Mouse (Mus musculus): ENCODE measurements around the gene Nmt1. TPM values are rescaled to one million over a fixed set of nuclear protein-coding genes. Genes with fewer than 3 reads are reported as not detected.

Nmt1 gene
- polyA plus RNA-seq, 1 experiment from 2014 or later = 56.8 TPM

DNA sequence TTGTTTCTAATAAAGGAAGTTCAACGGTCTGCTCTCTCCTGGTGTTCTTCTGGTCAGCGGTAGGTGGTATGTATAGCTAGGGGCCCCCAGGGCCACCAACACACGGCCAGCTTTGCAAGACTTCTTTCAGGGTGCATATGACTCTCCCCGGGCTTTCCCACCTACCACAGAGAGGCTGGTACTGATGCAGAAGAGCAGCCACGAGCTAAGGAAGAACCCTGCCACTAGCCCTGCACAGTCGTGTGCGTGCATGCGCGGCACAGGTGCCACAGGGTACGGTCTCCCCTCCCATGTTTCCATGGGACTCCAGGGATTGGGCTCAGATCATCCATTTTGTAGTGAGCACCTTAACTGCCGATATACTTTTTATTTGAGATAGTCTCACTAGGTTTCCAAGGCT is 40.9 kb downstream of the Nmt1 start:
- Histone ChIP-seq H3K27me3 (no peaks in the 10 kb centered on the region), H3K4me3 (no peak overlapping the region), H3K4me2 (no peak overlapping the region), H3K9me3 (no peaks in the 10 kb centered on the region), H3K36me3 (peaks cover 45% of the 10 kb centered on the region), H3K9ac (no peak overlapping the region), H3K27ac (no peak overlapping the region), H3K4me1 (peaks cover 16% of the 10 kb centered on the region)
- no peak for ATAC-seq (ENCODE audit: borderline replicate concordance, extremely low read depth, low FRiP score, low TSS enrichment)
- WGBS = 90% methylated on average over 11 of the region's 11 CpGs

DNA sequence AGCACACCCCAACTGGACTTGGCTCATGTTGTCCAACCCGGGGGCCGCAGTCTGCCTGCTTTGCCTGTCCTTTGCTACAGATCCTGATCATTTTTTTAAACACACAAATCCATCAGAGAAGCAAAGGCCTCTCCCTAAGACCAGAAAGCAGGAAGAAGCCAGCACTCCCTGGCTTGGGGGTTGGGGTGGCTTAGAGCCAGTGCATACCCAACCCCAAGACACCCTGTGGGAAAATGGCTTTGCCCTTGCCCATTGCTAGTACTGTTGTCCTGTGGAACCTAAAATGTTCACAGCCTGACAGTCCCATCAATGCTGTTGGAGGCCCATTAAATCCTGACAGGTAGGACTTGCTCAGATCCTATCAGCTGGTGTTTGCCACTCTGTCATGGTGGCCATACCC is 41.7 kb downstream of the Nmt1 start:
- Histone ChIP-seq H3K27ac (no peak overlapping the region), H3K9ac (no peak overlapping the region), H3K36me3 (peaks cover 36% of the 10 kb centered on the region), H3K4me3 (no peak overlapping the region), H3K4me1 (peaks cover 22% of the 10 kb centered on the region), H3K27me3 (no peaks in the 10 kb centered on the region), H3K4me2 (no peak overlapping the region), H3K9me3 (no peaks in the 10 kb centered on the region)
- no peak for ATAC-seq (ENCODE audit: borderline replicate concordance, extremely low read depth, low FRiP score, low TSS enrichment)
- WGBS = 88% methylated on average over 2 of the region's 2 CpGs

DNA sequence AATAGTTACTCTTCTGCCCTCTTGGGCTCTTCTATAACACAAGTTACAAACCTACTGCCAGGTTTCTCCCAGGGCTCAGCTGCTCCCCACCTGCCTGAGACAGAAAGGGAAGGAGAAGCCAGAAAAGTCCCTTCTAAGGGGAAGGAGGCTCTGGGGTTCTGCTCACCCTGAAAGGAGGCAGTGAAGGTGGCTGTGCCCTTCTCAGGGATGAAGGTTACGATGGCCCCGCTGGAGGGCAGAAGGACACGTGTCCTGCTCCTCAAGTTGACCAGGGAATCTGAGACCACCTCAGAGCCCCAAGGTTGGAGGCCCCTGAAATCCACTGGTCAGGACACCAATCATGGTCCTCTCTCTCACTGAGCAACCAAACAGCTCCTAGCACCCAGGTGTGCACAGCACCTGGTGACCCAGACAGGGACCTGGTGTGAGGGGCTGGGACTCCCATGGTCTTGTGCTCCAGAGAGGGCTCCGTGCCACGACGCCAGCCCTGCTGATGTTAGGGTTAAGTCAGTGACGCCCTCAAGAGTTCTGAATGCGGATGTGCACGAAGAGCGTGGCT is 42.4 kb downstream of the Nmt1 start:
- H3K4me3 ChIP-seq = no peak overlapping the region
- peaks cover 28% of the 10 kb centered on the region for H3K4me1 ChIP-seq
- ATAC-seq (ENCODE audit: borderline replicate concordance, extremely low read depth, low FRiP score, low TSS enrichment) = no peak
- no peak overlapping the region for H3K27ac ChIP-seq
- no peaks in the 10 kb centered on the region for H3K9me3 ChIP-seq
- H3K36me3 ChIP-seq = peaks cover 32% of the 10 kb centered on the region
- no peak overlapping the region for H3K4me2 ChIP-seq
- 92% methylated on average over 10 of the region's 10 CpGs for WGBS
- H3K27me3 ChIP-seq = no peaks in the 10 kb centered on the region
- H3K9ac ChIP-seq = no peak overlapping the region

DNA sequence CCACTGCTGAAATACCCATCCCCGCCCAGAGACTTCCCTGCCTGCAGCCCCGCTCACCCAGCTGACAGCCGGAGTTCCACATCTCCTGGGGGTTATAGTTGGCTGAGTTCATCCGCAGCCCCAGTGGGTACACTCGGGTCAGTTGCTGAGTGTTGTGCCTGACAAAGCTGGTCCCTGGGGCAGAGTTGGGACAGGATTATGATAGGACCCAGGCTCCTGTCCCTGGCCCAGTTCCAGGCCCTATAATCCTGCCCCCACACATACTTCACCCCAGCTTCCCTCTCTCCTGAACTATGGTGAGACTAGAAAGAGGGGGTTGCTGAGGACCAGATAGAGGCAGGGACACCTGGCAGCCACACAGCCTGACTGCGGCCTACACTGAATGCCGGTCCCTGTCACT is 45.7 kb downstream of the Nmt1 start:
- ATAC-seq (ENCODE audit: borderline replicate concordance, extremely low read depth, low FRiP score, low TSS enrichment) = no peak
- peaks cover 12% of the 10 kb centered on the region for H3K4me1 ChIP-seq
- no peak overlapping the region for H3K9ac ChIP-seq
- H3K27me3 ChIP-seq = no peaks in the 10 kb centered on the region
- no peak overlapping the region for H3K4me2 ChIP-seq
- H3K36me3 ChIP-seq = peaks cover 7% of the 10 kb centered on the region
- 82% methylated on average over 7 of the region's 7 CpGs for WGBS
- H3K9me3 ChIP-seq = no peaks in the 10 kb centered on the region
- H3K4me3 ChIP-seq = no peak overlapping the region
- no peak overlapping the region for H3K27ac ChIP-seq

DNA sequence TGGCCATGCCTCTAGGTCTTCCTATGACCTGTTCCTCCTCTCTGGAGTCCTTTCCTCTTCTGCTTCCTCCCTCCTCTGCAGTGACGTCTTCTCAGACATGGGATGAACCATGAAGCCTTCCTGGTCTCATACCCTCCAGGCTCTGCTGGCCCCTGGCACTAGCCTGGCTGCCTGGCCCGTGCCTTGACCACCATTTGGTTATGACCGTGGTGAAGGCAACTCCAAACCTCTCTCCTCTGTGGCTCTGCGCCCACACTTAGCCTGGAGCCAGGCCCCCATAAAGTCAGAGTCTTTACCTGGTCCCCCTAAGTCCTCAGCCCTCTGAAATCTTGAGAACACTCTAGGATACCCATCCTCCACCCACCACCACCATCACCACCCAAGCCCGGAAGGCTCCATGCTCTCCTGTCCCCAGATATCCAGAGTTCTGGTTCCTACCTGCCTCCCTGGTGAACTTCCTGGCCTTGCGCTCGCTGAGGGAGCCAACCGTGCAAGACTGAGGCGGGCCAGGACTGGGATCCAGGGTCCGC is 46.2 kb downstream of the Nmt1 start:
- Histone ChIP-seq H3K36me3 (peaks cover 2% of the 10 kb centered on the region; the same call in 1 of the 2 replicates), H3K9me3 (no peaks in the 10 kb centered on the region), H3K4me3 (no peak overlapping the region), H3K27me3 (peaks cover 2% of the 10 kb centered on the region), H3K9ac (no peak overlapping the region), H3K4me2 (peak overlapping the region; percentile 26; the same call in 1 of the 2 replicates), H3K4me1 (peaks cover 12% of the 10 kb centered on the region), H3K27ac (no peak overlapping the region)
- no peak for ATAC-seq (ENCODE audit: borderline replicate concordance, extremely low read depth, low FRiP score, low TSS enrichment)
- WGBS = 53% methylated on average over 10 of the region's 10 CpGs

DNA sequence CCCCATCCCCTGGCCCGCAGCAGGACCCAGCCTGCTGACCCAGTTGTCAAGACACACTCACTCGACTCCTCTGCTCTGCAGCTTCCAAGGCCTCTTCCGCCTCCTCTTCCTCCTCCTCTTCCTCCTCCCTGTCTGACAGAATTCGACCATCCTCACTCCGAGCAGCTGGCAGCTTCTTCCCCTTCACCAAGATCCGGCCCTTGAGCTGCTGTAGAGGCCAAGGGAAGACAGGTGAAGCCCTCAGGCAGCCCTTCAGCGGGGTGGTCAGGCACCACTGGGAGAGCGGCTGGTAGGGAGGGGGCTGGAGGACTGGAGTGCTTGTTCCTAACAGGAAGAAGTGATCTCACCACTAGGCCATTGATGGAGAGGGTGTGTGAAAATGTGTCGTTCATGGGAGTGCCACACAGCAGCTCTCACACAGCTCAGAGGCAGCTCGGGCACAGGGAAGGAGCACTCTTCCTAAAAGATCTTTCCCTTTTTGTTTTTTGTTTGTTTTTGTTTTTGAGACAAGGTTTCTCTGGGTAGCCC is 46.9 kb downstream of the Nmt1 start:
- 0 out of 2 replicates have a peak overlapping the region, but pooled peaks have one; percentile 19 for H3K27ac ChIP-seq
- H3K27me3 ChIP-seq = peaks cover 9% of the 10 kb centered on the region
- ATAC-seq (ENCODE audit: borderline replicate concordance, extremely low read depth, low FRiP score, low TSS enrichment) = no peak
- peak overlapping the region; percentile 26; the same call in 1 of the 2 replicates for H3K4me2 ChIP-seq
- H3K4me1 ChIP-seq = peaks cover 12% of the 10 kb centered on the region
- 13% methylated on average over 10 of the region's 10 CpGs for WGBS
- H3K9ac ChIP-seq = no peak overlapping the region
- no peaks in the 10 kb centered on the region for H3K9me3 ChIP-seq
- no peak overlapping the region for H3K4me3 ChIP-seq
- no peaks in the 10 kb centered on the region for H3K36me3 ChIP-seq

DNA sequence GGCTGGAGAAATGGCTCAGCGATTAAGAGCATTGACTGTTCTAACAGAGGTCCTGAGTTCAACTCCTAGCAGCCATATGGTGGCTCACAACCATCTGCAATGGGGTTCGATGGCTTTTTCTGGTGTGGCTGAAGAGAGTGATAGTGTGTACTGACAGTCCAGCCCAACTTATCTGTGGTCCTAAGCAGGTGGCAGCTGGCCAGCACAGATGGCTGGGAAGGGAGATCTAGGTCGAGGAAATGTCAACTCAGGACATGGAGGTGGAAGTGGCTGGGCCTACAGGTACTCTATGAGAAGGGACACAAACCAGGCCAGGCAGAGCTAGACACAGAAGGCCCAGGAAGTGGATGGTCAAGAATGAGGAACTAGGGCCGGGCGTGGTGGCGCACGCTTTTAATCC is 48.0 kb downstream of the Nmt1 start:
- Histone ChIP-seq H3K4me2 (no peak overlapping the region), H3K4me3 (no peak overlapping the region), H3K9ac (no peak overlapping the region), H3K27me3 (peaks cover 20% of the 10 kb centered on the region), H3K36me3 (no peaks in the 10 kb centered on the region), H3K9me3 (no peaks in the 10 kb centered on the region), H3K27ac (no peak overlapping the region), H3K4me1 (peaks cover 23% of the 10 kb centered on the region)
- no peak for ATAC-seq (ENCODE audit: borderline replicate concordance, extremely low read depth, low FRiP score, low TSS enrichment)
- WGBS = 84% methylated on average over 7 of the region's 7 CpGs

DNA sequence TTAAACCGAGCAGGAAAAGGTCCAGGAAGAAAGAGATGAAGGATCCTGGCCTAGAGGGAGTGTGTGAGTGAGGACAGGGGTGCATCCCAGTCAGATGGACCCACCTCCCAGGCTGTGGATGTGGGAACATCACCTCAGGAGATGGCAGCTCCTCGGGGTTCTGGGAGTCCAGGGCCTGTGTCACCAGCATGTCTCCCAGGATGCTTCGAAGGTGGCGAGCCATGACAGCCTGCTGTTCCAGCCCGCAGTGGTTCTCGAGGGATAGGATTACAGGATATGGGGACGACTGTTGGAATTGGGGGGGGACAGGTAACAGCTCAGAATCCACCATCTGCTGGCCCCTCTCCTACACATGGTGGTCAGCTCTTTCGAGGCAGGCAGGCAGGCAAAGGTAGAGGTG is 48.6 kb downstream of the Nmt1 start:
- H3K4me2 ChIP-seq = no peak overlapping the region
- ATAC-seq (ENCODE audit: borderline replicate concordance, extremely low read depth, low FRiP score, low TSS enrichment) = no peak
- no peak overlapping the region for H3K4me3 ChIP-seq
- peaks cover 23% of the 10 kb centered on the region for H3K4me1 ChIP-seq
- H3K27ac ChIP-seq = no peak overlapping the region
- H3K9ac ChIP-seq = no peak overlapping the region
- peaks cover 26% of the 10 kb centered on the region for H3K27me3 ChIP-seq
- 79% methylated on average over 8 of the region's 8 CpGs for WGBS
- no peaks in the 10 kb centered on the region for H3K36me3 ChIP-seq
- H3K9me3 ChIP-seq = no peaks in the 10 kb centered on the region

DNA sequence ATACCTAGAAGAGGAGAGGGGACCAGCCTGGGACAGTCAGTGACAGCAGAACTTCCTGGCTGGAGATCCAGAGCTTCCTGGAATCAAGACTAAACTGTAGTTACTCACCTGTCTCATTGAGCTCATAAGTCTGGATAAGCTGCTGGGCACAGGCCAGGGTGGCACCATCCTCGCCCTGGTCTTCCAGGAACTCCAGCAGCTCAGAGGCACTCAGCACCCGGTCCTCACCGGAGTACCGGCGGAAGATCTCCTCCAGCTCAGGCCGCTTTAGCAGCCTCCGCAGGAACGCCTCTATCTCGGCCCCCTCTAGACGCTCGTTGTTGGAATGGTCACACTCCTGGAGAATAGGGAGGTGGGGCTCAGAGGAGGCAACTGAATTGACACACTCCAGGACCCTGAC is 50.1 kb downstream of the Nmt1 start:
- no peak for ATAC-seq (ENCODE audit: borderline replicate concordance, extremely low read depth, low FRiP score, low TSS enrichment)
- no peak overlapping the region for H3K4me3 ChIP-seq
- no peaks in the 10 kb centered on the region for H3K9me3 ChIP-seq
- H3K4me1 ChIP-seq = peaks cover 23% of the 10 kb centered on the region
- H3K27ac ChIP-seq = no peak overlapping the region
- no peak overlapping the region for H3K4me2 ChIP-seq
- no peaks in the 10 kb centered on the region for H3K36me3 ChIP-seq
- H3K27me3 ChIP-seq = peaks cover 33% of the 10 kb centered on the region
- WGBS = 70% methylated on average over 11 of the region's 11 CpGs
- H3K9ac ChIP-seq = no peak overlapping the region

DNA sequence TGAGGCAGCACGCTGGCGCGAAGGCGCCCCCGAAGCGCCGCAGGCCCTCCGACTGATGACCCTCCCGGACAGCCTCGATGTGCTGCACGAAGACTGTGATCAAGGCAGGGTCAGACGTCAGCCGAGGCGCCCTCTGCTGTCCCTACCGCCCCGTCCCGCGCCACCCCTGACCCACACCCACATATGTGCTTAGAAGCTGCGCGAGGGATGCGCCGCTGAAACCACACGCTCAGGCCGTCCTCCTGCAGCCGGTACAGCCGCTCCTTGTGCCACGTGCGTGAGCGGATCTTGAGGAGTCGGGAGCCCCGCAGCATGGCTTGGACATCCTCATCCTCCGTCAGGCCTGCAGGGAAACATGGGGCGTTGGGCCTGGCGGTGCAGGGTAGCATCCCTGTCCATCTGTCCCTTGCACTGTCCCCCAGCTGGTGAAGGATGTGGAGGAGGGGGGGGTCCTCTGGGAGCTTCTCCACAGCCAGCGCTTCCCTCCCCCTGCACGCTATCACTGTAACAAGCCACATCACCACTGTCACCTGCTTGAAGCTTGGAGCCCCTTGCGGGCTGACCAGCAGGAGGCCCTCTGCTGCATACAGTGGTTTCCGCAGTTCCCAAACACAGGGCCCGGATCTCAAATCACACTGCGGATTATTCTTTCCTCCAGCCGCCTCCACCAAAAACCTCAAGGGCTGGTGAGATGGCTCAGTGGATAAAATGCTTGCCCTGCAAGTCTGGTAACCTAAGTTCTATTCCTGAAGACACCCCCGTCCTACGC is 52.5 kb downstream of the Nmt1 start:
- H3K4me3 ChIP-seq = peak overlapping the region; percentile 32
- H3K4me1 ChIP-seq = peaks cover 10% of the 10 kb centered on the region
- H3K9me3 ChIP-seq = no peaks in the 10 kb centered on the region
- H3K27ac ChIP-seq = no peak overlapping the region
- no peaks in the 10 kb centered on the region for H3K36me3 ChIP-seq
- H3K9ac ChIP-seq = no peak overlapping the region
- H3K27me3 ChIP-seq = peaks cover 33% of the 10 kb centered on the region
- ATAC-seq (ENCODE audit: borderline replicate concordance, extremely low read depth, low FRiP score, low TSS enrichment) = peak; percentile 27; the same call in 1 of the 2 replicates
- H3K4me2 ChIP-seq = peak overlapping the region; percentile 55
- WGBS = 5% methylated on average over 43 of the region's 43 CpGs

DNA sequence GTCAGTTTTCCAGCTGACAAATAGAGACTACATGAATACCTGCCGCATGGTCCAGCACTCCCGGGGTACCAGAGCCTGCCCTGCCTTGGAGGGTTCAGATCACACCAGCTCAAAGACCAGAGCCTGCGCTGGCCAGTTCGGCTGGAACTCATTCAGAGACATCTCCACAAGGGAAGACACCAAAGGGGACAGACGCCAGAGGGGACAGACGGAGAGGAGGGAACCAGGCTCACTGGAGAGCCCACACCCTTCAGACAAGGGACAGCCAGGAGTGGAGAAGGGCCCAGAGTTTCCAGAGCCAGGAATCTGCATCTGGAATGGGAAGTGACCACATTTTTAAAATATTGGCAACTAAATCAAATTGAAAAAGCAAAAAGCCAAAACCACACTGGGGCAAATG is 53.6 kb downstream of the Nmt1 start:
- 62% methylated on average over 6 of the region's 6 CpGs for WGBS
- Histone ChIP-seq H3K9me3 (no peaks in the 10 kb centered on the region), H3K9ac (no peak overlapping the region), H3K4me3 (no peak overlapping the region), H3K4me2 (no peak overlapping the region), H3K4me1 (peaks cover 10% of the 10 kb centered on the region), H3K27me3 (peaks cover 33% of the 10 kb centered on the region), H3K36me3 (no peaks in the 10 kb centered on the region), H3K27ac (no peak overlapping the region)
- ATAC-seq (ENCODE audit: borderline replicate concordance, extremely low read depth, low FRiP score, low TSS enrichment) = no peak

DNA sequence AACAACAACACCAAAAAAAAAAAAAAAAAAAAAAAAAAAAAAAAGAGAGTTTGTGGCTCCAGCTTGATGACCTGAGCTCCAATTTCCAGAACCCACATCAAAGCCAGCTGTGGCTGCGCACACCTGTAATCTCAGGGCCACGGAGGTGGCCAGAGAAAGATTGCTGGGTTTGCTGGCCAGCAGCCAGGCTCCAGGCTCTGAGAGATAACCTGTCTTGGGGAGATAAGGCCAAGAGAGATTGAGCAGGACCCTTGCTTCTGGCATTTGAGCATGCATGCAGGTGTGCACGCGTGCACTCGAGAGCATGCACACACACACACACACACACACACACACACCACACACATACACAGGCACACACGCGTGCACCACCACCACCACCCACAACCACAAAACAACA is 65.3 kb downstream of the Nmt1 start:
- 73% methylated on average over 7 of the region's 7 CpGs for WGBS
- no peak overlapping the region for H3K27ac ChIP-seq
- H3K4me2 ChIP-seq = no peak overlapping the region
- H3K9me3 ChIP-seq = no peaks in the 10 kb centered on the region
- no peak overlapping the region for H3K4me3 ChIP-seq
- no peaks in the 10 kb centered on the region for H3K36me3 ChIP-seq
- H3K4me1 ChIP-seq = peaks cover 23% of the 10 kb centered on the region
- ATAC-seq (ENCODE audit: borderline replicate concordance, extremely low read depth, low FRiP score, low TSS enrichment) = no peak
- H3K9ac ChIP-seq = no peak overlapping the region
- H3K27me3 ChIP-seq = no peaks in the 10 kb centered on the region

Data from lung, embryonic 15.5 days (tissue).